Mouse (Mus musculus) neural tube, embryonic 10.5 days (tissue): ENCODE measurements around the gene Gm16368.
"Not testable (repeated sequence)": the region's sequence is repeated elsewhere in the genome, so short reads cannot be mapped to it uniquely, and the experiment has no call there.

Experiments
- DNase-seq: peaks from one replicate; pipeline ENCODE4 v3.0.0-alpha.2; 2017; ENCODE audit warnings: low spot score; ENCODE audit errors: extremely low spot score

Gm16368 gene

DNA sequence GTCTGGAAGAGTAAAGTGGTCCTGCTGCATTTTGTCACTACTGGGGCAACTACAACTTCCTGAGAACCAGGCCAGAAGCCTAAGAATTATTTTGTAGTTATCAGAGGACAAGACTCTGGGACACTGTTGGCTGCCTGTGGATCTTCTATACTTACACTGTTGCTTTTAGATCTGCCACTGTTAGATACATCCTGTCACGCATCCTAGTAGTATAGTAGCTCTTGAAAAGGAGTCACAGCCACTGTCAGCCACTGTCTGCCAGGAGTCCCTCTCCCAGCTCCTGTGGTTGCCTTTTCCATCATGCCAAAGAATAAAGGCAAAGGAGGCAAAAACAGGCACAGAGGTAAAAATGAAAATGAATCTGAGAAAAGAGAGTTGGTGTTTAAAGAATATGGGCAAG, at the start of gene Gm16368:
TSS of gene Gm16368 (plus strand) at position 301 of the 400 bp plus-strand sequence.
- DNase-seq: not testable (repeated sequence)

DNA sequence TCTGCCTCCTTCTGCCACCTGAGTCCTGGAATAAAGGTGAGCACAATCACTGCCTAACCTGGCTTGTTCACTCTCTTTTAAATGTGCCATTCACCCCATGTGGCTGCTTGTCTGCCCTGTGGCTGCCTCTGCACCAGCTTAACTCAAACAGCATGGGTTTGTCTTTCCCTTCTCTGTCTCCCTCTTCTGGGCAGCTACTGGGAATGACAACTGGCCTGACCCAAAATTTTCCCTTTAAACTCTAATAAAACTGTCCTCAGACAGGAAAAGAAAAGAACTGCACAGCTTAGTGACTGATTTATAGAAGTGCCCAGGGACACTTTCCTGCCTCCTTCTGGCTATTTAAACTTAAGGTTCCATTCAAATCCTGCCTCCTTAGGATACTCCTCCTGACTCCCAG, 44.4 kb upstream of the Gm16368 start:
- not testable (repeated sequence) for DNase-seq

GRCm38 (mm10) chr12:88039703-88040102, 43.8 kb upstream of the Gm16368 start:
- DNase-seq: not testable (repeated sequence)

DNA sequence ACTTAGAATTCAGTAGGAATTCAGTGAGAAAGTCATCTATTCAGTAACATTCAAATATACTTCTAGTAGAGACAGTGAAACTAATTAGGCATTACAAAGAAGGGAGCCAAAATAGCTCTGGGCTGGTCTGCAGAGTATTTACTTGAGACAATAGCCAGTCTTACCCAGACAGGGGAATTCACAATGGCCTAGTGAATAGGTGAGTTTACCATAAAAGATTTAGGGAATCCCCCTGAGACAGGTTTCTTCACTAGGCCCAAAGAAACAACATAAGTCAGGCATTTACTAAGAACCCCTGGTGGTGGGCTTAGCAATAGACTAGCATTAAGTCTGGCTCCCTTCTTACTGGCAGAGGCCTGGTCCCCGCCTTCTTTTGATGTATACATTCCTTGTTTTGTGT, 38.3 kb upstream of the Gm16368 start:
- DNase-seq: not testable (repeated sequence)
